ENCODE assay signal across 7 mouse cellular contexts in the genomic region with DNA sequence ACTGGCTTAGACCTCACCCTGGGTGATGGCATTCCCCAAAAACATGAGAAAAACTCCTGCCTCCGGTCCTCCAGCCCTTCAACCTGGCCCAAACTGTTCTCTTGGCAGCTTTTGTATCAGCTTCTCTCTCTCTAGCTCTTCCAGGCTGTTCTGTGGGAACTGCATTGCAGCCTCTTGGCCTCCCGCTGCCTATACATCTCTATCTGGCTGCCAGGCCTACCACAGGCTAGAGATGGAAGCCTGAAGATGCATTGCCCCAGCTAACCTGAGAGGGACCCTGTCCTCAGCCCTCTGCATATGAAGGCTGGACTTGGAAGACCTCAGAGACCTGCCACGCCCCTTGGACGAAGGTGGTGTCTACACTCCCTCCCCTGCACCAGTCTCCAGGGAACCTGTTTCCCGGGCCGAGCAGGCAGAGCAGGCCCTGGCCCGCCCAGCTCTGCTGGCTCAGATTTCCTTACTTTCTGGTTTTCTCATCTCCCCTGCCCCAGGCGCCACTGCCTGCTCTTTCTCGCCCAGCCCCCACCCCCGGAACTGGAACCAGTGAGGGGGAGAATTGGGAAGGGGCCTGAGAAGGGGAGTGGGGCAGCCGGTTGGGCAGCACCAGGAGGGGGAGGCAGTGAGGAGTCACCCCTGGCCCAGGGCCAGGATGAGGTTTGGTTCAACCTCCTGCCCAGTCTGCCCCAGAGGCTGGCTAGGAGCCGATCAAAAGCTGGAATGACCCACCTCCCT. TPM values are rescaled to one million over a fixed set of nuclear protein-coding genes. Genes with fewer than 3 reads are reported as not detected.
A peak's percentile ranks its signal among the peaks of the same experiment; 100 is the strongest.
DNase-seq lines count a peak whose midpoint lies in the region; ATAC-seq and TF ChIP-seq lines count a peak whose summit lies in the region.

No protein-coding gene starts in this region.

- H3K36me3 ChIP-seq in kidney, adult 2 months (ENCODE audit: control insufficient read depth, insufficient read depth, low read length): no peaks in the 10 kb centered on the region
- H3K36me3 ChIP-seq in midbrain, embryonic 16.5 days (ENCODE audit: control insufficient read depth, insufficient read depth, low read length): no peaks in the 10 kb centered on the region

- TF ChIP-seq CTCF in cerebellum, adult 2 months (IDR thresholded peaks at IDR 0.05; ENCODE audit: borderline replicate concordance, insufficient read depth, low read depth, low read length): no peak
- TF ChIP-seq CTCF in kidney, adult 2 months (conservative IDR thresholded peaks at IDR 0.05; ENCODE audit: insufficient read depth, insufficient read length, low read depth, low read length): no peak

- no peaks in the 10 kb centered on the region for H3K9me3 ChIP-seq in midbrain, embryonic 16.5 days (replicated peaks; ENCODE audit: control insufficient read depth, low read length, poor library complexity, severe bottlenecking)

- H3K4me2 ChIP-seq in midbrain, embryonic 16.5 days (ENCODE audit: low read length): no peak overlapping the region

- no peak for ATAC-seq in midbrain, embryonic 16.5 days
- no peak for ATAC-seq in erythroblast, adult 5-6 weeks (replicated peaks; ENCODE audit: low FRiP score, poor library complexity, severe bottlenecking)

- H3K4me1 ChIP-seq in cerebellum, adult 2 months (ENCODE audit: control insufficient read depth, insufficient read depth, low read length): peaks cover 37% of the 10 kb centered on the region
- H3K4me1 ChIP-seq in kidney, adult 2 months (ENCODE audit: control insufficient read depth, insufficient read depth, low read length): no peaks in the 10 kb centered on the region
- peaks cover 16% of the 10 kb centered on the region for H3K4me1 ChIP-seq in midbrain, embryonic 16.5 days (ENCODE audit: control insufficient read depth, insufficient read depth, low read length)

- WGBS in cerebellum, adult 2 months: 15% methylated on average over 12 of the region's 12 CpGs
- WGBS in kidney, adult 2 months: 22% methylated on average over 12 of the region's 12 CpGs
- 18% methylated on average over 12 of the region's 12 CpGs for WGBS in midbrain, embryonic 16.5 days

- DNase-seq in NIH3T3 (ENCODE audit: low read depth): peak; percentile 81
- peak; percentile 59 to 70 for DNase-seq in cerebellum, adult 2 months
- DNase-seq in gastrocnemius, postnatal 25 days: peak; percentile 49
- DNase-seq in kidney, adult 2 months: peak; percentile 64
- DNase-seq in layer of hippocampus, postnatal 25 days (ENCODE audit: extremely low spot score in 1 of 2, low spot score in 1 of 2): no peak

- no peak for TF ChIP-seq POLR2A in cerebellum, adult 2 months (IDR thresholded peaks at IDR 0.05; ENCODE audit: borderline replicate concordance, insufficient read depth, low read length)
- TF ChIP-seq POLR2A in kidney, adult 2 months (IDR thresholded peaks at IDR 0.05; ENCODE audit: low read depth, low read length): no peak

- H3K27me3 ChIP-seq in cerebellum, adult 2 months (ENCODE audit: control insufficient read depth, insufficient read depth, low read length): no peaks in the 10 kb centered on the region
- H3K27me3 ChIP-seq in kidney, adult 2 months (replicated peaks; ENCODE audit: control insufficient read depth, insufficient read depth, low read length): no peaks in the 10 kb centered on the region
- no peaks in the 10 kb centered on the region for H3K27me3 ChIP-seq in midbrain, embryonic 16.5 days (ENCODE audit: control insufficient read depth, insufficient read depth, low read depth, low read length)

- H3K9ac ChIP-seq in midbrain, embryonic 16.5 days (ENCODE audit: low read depth, low read length): 0 out of 2 replicates have a peak overlapping the region, but pooled peaks have one; percentile 30

- no peak overlapping the region for H3K4me3 ChIP-seq in cerebellum, adult 2 months (replicated peaks; ENCODE audit: insufficient read depth, low read depth, low read length)
- no peak overlapping the region for H3K4me3 ChIP-seq in kidney, adult 2 months (ENCODE audit: insufficient read depth, low read depth, low read length)
- no peak overlapping the region for H3K4me3 ChIP-seq in midbrain, embryonic 16.5 days (ENCODE audit: low read depth, low read length)

- no peak overlapping the region for H3K27ac ChIP-seq in cerebellum, adult 2 months (ENCODE audit: insufficient read depth, low read length)
- 0 out of 2 replicates have a peak overlapping the region, but pooled peaks have one; percentile 26 for H3K27ac ChIP-seq in kidney, adult 2 months (ENCODE audit: insufficient read depth, low read depth, low read length)
- H3K27ac ChIP-seq in midbrain, embryonic 16.5 days (ENCODE audit: low read length): 0 out of 2 replicates have a peak overlapping the region, but pooled peaks have one; percentile 11

RNA-seq across cellular contexts. Expression of a gene that starts 4.1 kb away (rescaled TPM):
- polyA plus RNA-seq in cerebellum, adult 2 months (2012; rRNA removed): 30.4 and 31.8 TPM in 2 replicates
- 1 to 10 TPM; 5.9 to 9.7 TPM for total RNA-seq in gastrocnemius, postnatal 25 days (2021)
- 39.1 and 45.5 TPM in 2 replicates for polyA plus RNA-seq in kidney, adult 2 months (2012; rRNA removed)
- 16.6 and 19.2 TPM in 2 replicates for polyA plus RNA-seq in midbrain, embryonic 16.5 days (2015; fragmentation: Nextera tagmentation; extraction: Ambion mirVana)
- total RNA-seq in erythroblast, adult 5-6 weeks (2015; ENCODE audit: low replicate concordance): not detected in 2 replicates
- not detected in 2 replicates for total RNA-seq in erythroblast, adult 5-6 weeks (2017; ENCODE audit: low replicate concordance)
- total RNA-seq in layer of hippocampus, postnatal 25 days (2021): 1 to 10 TPM; 2.9 to 4.2 TPM

RNA-seq across cellular contexts. Expression of a gene that starts 34.9 kb away (rescaled TPM):
- polyA plus RNA-seq in cerebellum, adult 2 months (2012; rRNA removed): 0.15 and 0.36 TPM in 2 replicates
- total RNA-seq in gastrocnemius, postnatal 25 days (2021): not detected
- polyA plus RNA-seq in kidney, adult 2 months (2012; rRNA removed): 0.09 and 0.22 TPM in 2 replicates
- polyA plus RNA-seq in midbrain, embryonic 16.5 days (2015; fragmentation: Nextera tagmentation; extraction: Ambion mirVana): 1.6 and 2.2 TPM in 2 replicates
- not detected in 2 replicates for total RNA-seq in erythroblast, adult 5-6 weeks (2015; ENCODE audit: low replicate concordance)
- not detected in 2 replicates for total RNA-seq in erythroblast, adult 5-6 weeks (2017; ENCODE audit: low replicate concordance)
- not detected for total RNA-seq in layer of hippocampus, postnatal 25 days (2021)

RNA-seq across cellular contexts. Expression of a gene that starts 45.1 kb away (rescaled TPM):
- polyA plus RNA-seq in cerebellum, adult 2 months (2012; rRNA removed): 145 and 152 TPM in 2 replicates
- 10 to 100 TPM; 72.1 to 77.5 TPM for total RNA-seq in gastrocnemius, postnatal 25 days (2021)
- 77.9 and 139 TPM in 2 replicates for polyA plus RNA-seq in kidney, adult 2 months (2012; rRNA removed)
- polyA plus RNA-seq in midbrain, embryonic 16.5 days (2015; fragmentation: Nextera tagmentation; extraction: Ambion mirVana): 31.1 and 34.0 TPM in 2 replicates
- total RNA-seq in erythroblast, adult 5-6 weeks (2015; ENCODE audit: low replicate concordance): not detected in 2 replicates
- total RNA-seq in erythroblast, adult 5-6 weeks (2017; ENCODE audit: low replicate concordance): not detected in 2 replicates
- total RNA-seq in layer of hippocampus, postnatal 25 days (2021): 10 to 100 TPM; 57.8 to 66.2 TPM

RNA-seq across cellular contexts. Expression of a gene that starts 56.4 kb away (rescaled TPM):
- polyA plus RNA-seq in cerebellum, adult 2 months (2012; rRNA removed): 126 and 129 TPM in 2 replicates
- total RNA-seq in gastrocnemius, postnatal 25 days (2021): 10 to 100 TPM; 35.3 to 36.6 TPM
- polyA plus RNA-seq in kidney, adult 2 months (2012; rRNA removed): 43.8 and 51.5 TPM in 2 replicates
- polyA plus RNA-seq in midbrain, embryonic 16.5 days (2015; fragmentation: Nextera tagmentation; extraction: Ambion mirVana): 239 and 270 TPM in 2 replicates
- total RNA-seq in erythroblast, adult 5-6 weeks (2015; ENCODE audit: low replicate concordance): 204 and 296 TPM in 2 replicates
- 507 and 635 TPM in 2 replicates for total RNA-seq in erythroblast, adult 5-6 weeks (2017; ENCODE audit: low replicate concordance)
- total RNA-seq in layer of hippocampus, postnatal 25 days (2021): 100 to 1,000 TPM; 117 to 159 TPM

Comparison
In these comparisons a context has a peak if more than half of its experiments do, and no peak if none do; other contexts are left out.
1. DNase-seq: peak in NIH3T3 (single experiment), cerebellum, adult 2 months (2 of 2), gastrocnemius, postnatal 25 days (single experiment) and kidney, adult 2 months (single experiment); none in layer of hippocampus, postnatal 25 days (0 of 2).
2. RNA of a gene that starts 45.1 kb away (total RNA-seq): 72.1 to 77.5 TPM in gastrocnemius, postnatal 25 days and 57.8 to 66.2 TPM in layer of hippocampus, postnatal 25 days; not detected in erythroblast, adult 5-6 weeks; every median in the first group is over 10 times any median in the second.